Mouse (Mus musculus) heart, adult 18-20 months (tissue): ENCODE data around the gene Sbf2. TPM values are rescaled to one million over a fixed set of nuclear protein-coding genes. Genes with fewer than 3 reads are reported as not detected.
"Not testable (repeated sequence)": the region's sequence is repeated elsewhere in the genome, so short reads cannot be mapped to it uniquely, and the experiment has no call there.

ENCODE experiments used
- DNase-seq, 2 experiments: peaks; one replicate each; pipeline ENCODE4 v3.0.0; 2021 to 2022; ENCODE audit warnings: mixed read lengths in 1 of 2
- total RNA-seq, 2 experiments: library from RNA; stranded (reverse); gene quantifications; 2 replicates each; pipeline ENCODE4 v1.2.3; 2021

Gene Sbf2
- total RNA-seq, 2 experiments from 2014 or later, result 36.8 to 45.1 TPM

DNA sequence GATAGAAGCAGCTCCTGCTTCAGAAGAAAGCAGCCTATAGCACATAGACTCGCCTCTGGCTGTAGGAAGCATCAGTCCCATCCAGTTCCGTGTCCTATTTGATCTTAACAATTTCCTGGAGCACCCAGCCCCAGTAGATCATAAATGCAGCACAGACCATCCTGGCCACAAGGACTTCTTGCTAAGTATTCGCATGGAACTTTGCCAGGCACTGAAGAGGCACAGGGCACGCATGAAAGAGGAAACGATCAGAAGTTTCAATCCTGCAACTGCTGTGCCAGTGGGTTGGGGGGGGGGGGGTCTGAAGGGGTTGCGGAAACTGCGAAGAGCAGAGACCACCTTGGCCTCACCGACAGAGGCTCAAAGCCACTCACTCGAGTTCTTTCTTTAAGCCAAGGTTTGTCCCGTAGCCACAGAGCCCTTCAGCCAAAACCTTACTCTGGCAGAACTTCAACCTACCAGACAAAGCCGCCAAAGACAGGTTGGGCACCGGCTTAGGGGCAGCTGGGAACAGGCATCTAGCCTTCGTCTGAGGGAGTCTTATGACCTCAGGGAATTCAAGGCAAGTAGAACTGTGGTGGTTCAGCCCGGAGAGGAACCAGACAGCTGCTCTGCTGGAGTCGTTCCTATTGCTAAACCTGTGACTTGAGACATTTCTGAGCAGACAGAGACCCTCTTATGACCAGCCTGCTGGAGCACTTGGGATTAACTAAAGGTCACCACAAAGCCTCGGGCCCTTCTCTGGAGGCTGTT is 16.6 kb upstream of the Sbf2 start:
- peak; percentile 50 to 62 for DNase-seq

- DNase-seq, result peak; percentile 89 to 90
These were observed 15.4 kb upstream of the Sbf2 start for GRCm38 (mm10) chr7:110629892-110630666.

GRCm38 (mm10) chr7:110628611-110629354 is 14.1 kb upstream of the Sbf2 start:
- DNase-seq, result peak; percentile 63 to 76

GRCm38 (mm10) chr7:110628273-110628600 is 13.5 kb upstream of the Sbf2 start:
- no peak for DNase-seq

GRCm38 (mm10) chr7:110627486-110628272 is 13.0 kb upstream of the Sbf2 start, which contains the start of gene Adm:
Gene Adm, plus strand, starts transcription at chr7:110627661.
- peak; percentile 93 to 94 for DNase-seq

DNA sequence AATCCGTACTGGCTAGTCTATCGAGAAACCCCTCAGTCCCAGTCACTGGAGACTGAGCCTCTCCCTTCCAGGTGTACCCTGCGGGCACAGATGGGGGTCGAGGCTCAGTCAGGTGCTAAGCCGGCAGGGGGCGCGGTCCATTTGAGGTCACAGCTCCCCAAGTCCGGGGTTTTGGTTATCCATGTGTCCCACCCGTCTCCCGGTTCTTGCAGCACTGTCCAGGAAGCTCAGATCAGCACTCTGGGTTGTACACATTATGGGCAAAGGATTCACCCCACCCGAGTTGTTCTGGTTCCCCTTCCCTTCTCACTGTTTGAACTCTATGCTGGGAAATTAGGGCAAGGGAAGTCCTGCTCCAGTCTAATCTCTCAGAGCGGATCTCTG is 12.4 kb upstream of the Sbf2 start:
- DNase-seq, result no peak

DNA sequence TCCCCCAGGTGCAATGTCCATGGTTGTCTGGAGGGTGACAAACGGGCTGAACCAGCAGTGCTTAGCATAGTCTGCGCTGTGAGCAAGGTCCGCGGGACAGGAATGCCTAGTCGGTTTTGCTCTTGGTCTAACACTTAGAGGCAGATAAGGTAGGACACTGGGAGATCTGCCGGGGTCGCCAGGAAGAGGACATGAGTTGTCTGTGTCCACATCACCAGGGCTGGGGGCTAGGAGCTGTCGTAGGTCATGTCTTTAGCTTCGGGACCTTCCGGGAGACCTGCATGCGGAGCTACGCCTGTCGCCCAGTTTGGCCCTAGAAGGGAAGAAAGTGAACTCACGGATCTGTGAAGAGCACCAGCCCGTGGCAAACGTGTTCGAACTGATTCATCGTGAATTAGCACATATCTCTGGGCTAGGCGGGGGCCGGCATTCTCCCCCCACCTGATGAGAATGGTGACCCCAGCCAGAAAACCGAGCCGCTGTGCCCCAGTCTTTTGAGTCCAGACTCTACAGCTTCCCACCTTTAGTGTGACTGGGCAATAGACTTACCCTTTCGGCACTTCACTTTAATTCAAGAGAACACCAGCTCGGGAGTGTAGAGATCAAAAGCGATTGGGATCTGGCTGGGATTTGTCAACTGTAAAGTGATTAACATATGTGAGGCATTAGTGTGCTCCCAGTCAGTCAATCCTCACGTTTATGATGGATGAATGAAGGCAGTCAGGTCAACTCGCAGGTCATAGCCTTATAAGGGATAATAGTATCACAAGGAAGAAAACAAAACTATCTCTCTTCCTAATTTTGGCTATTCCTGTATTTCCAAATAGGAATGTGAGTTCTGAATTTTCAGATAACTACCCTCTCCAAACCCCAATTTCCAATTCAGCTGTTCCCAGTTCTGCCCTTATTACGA is 11.7 kb upstream of the Sbf2 start:
- peak in 1 of 2 experiments; percentile 43 for DNase-seq

DNA sequence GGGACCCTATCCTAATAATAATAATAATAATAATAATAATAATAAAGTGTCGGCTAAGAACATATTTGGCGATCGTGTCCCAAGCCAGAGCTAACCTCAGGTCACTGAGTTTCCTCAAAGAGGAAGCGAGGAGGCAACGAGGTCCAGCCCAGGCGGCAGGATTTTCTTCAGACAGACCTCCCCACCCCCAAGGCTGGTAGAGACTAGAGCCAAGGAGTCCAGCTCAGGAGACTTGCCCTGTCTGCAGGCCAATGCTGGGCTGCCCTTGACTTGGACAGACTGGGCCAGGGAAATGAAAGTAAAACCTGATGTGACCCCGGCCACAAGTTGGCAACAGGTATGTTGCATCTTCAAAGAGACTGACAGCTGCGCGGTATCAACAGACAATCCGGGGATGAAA is 10.8 kb upstream of the Sbf2 start:
- DNase-seq, result no peak

- DNase-seq, result no peak
These were observed 10.2 kb upstream of the Sbf2 start for GRCm38 (mm10) chr7:110624961-110625360.

- no peak for DNase-seq
These were observed 9.3 kb upstream of the Sbf2 start for GRCm38 (mm10) chr7:110624067-110624466.

DNA sequence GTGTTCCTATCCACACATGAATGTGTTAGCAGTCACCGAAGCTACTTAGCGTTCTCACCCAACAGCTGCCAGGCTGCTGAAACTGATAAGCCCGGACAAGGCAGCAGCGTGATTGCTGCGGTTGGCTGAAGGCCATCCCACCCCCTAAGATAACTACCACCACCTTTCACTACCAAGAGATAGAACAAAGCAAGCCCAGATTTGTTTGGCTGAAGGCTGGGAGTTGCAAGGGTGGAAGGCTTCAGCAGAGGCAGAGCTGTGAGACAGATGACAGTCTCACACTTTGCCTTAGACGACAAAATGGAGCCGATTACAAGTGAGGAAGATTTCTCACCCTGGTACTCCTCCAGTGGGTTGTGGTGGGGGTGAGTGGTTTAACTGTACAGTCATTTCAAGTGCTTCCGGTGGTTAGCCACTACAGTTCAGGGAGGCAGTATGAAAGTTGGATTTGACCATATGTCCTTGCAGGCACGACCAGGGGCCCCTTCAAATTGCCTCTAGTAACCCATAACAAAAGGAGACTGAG is 4.4 kb upstream of the Sbf2 start:
- DNase-seq, result peak; percentile 50 to 63

DNA sequence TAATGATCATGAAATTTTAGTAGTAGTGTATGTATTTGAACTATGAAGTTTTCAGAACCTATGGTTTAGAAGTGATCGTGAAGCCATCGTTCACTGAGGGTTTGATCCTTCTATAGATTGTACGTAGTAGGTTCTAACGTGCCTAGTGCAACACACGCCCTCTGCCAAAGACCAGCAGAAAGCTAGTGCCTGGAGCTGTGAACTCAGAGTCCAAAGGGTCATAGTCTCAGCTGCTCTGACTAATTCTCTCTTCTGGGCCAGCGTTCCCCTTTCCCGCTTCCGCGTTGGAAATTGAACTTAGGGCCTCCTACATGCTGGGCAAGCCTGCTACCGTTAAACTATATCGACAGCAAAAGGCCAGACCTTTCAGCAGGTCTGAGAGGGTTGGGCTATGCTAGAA is 1.1 kb upstream of the Sbf2 start:
- DNase-seq, result peak; percentile 44 to 55

DNA sequence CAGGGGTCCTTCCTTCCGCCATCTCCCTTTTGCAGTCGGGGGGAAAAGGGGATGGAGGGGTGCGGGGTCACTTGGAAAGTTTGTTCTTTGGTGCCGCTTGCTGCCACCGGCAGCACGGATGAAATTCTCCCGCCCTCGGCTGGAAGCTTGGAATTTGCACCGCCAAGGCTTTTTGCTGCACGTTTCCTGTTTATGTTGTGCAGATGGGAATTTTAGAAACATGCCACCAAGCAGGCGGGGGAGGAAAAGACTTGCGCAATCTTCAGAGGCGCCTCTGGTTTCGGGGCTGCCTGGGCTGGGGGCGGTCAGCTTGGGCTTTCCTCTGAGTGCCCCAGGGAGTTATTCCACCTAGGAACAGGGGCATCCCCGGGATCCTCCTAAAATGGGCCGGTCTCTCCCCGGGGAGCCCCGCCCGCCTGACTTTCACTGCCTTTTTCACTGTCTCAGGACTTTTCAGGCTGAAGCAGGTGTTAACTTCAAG is 469 bp upstream of the Sbf2 start:
- peak; percentile 85 to 87 for DNase-seq

GRCm38 (mm10) chr7:110613381-110614132 is 1.2 kb downstream of the Sbf2 start:
- peak in 1 of 2 experiments; percentile 30 for DNase-seq

DNA sequence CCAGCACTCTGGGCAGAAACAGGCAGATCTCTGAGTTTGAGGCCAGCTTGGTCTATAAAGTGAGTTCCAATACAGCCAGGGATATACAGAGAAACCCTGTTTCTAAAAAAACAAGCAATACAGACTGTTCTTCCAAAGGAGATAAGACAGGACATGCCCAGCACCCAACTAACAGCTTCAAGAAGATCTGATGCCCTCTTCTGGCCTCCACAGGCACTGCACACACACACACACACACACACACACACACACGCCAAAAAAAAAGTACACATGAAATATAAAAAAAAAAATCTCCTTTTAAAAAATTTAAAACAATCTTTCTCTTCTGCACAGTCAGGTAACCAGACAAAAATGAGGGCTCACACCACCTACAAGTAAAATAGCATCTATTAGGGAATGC is 7.8 kb downstream of the Sbf2 start:
- DNase-seq, result no peak

DNA sequence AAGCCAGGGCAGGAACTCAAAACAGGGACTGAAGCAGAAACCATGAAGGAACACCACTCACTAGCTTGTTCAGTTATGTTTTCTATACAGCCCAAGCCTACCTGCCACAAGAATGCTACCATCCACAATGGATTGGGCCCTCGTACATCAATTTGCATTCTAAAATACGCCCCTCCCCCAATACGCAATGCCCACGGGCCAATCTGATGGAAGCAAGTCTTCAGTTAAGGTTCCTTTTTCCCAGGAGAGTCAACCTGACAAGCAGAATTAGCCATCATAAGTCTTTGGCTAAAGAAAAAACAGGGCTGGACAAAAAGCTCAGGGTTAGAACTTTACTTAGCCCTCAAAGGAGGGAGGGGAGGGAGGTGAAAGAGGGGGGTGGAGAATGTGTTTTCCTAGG is 9.2 kb downstream of the Sbf2 start:
- no peak for DNase-seq

GRCm38 (mm10) chr7:110597141-110597540 is 17.6 kb downstream of the Sbf2 start:
- DNase-seq, result no peak

DNA sequence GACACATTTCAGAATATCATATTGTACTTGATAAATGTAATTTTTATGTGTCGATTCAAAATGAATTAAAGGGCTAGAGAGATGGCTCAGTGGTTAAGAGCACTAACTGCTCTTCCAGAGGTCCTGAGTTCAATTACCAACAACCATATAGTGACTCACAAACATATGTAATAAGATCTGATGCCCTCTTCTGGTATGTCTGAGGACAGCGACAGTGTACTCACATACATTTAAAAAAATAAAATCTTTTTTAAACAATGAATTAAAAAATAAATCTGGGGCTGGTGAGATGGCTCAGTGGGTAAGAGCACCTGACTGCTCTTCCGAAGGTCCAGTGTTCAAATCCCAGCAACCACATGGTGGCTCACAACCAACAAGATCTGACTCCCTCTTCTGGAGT is 20.7 kb downstream of the Sbf2 start:
- not testable (repeated sequence) for DNase-seq

GRCm38 (mm10) chr7:110587721-110588120 is 27.0 kb downstream of the Sbf2 start:
- DNase-seq, result no peak

DNA sequence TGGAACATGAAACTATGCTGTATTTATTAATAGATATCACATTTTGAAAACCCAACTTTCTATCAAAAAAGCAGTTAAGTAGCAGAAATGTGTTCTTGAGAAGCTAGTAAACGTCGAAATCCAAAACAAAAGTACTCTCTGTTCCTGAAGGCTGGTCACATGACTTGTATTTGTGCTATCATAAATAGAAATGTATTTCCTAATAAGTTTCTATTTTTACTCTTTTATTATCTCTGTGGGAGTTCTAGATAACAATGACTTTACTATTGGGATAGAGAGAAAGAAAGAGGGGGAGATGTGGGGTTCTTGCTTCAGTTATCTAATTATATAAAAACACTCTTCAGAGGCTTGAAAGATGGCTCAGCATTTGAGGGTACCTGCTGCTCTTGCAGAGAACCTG is 29.5 kb downstream of the Sbf2 start:
- peak in 1 of 2 experiments; percentile 39 for DNase-seq
